Mouse (Mus musculus): ENCODE measurements around the gene Cnn3. TPM values are rescaled to one million over a fixed set of nuclear protein-coding genes. Genes with fewer than 3 reads are reported as not detected.

Cnn3 gene
- 100 to 1,000 TPM in 2 of 4 experiments, 10 to 100 TPM in 2; 93.0 to 179 (median 135) TPM for total RNA-seq (2022)

GRCm38 (mm10) chr3:121425861-121426620 is at the start of gene Cnn3:
Cnn3 (plus strand) TSS chr3:121426497.
- DNase-seq (ENCODE audit: low spot score in 2 of 2): peak; percentile 75 to 82

- no peak for DNase-seq (ENCODE audit: low spot score in 2 of 2)
Observed at GRCm38 (mm10) chr3:121378708-121379612, 47.3 kb upstream of the Cnn3 start.

- no peak for DNase-seq (ENCODE audit: low spot score in 2 of 2)
Observed at GRCm38 (mm10) chr3:121379699-121380098, 46.6 kb upstream of the Cnn3 start.

- DNase-seq (ENCODE audit: low spot score in 2 of 2): no peak
Observed at GRCm38 (mm10) chr3:121387471-121388009, 38.8 kb upstream of the Cnn3 start.

GRCm38 (mm10) chr3:121389366-121389765 is 36.9 kb upstream of the Cnn3 start:
- DNase-seq (ENCODE audit: low spot score in 2 of 2): no peak

GRCm38 (mm10) chr3:121389860-121390530 is 36.3 kb upstream of the Cnn3 start:
- DNase-seq (ENCODE audit: low spot score in 2 of 2): no peak

- no peak for DNase-seq (ENCODE audit: low spot score in 2 of 2)
Observed at GRCm38 (mm10) chr3:121390724-121391123, 35.6 kb upstream of the Cnn3 start.

- no peak for DNase-seq (ENCODE audit: low spot score in 2 of 2)
Observed at GRCm38 (mm10) chr3:121395588-121396295, 30.6 kb upstream of the Cnn3 start.

- DNase-seq (ENCODE audit: low spot score in 2 of 2): no peak
Observed at GRCm38 (mm10) chr3:121396561-121396960, 29.7 kb upstream of the Cnn3 start.

GRCm38 (mm10) chr3:121397007-121397406 is 29.3 kb upstream of the Cnn3 start:
- DNase-seq (ENCODE audit: low spot score in 2 of 2): no peak

GRCm38 (mm10) chr3:121401384-121401783 is 24.9 kb upstream of the Cnn3 start:
- DNase-seq (ENCODE audit: low spot score in 2 of 2): no peak

GRCm38 (mm10) chr3:121402096-121402495 is 24.2 kb upstream of the Cnn3 start:
- DNase-seq (ENCODE audit: low spot score in 2 of 2): no peak

GRCm38 (mm10) chr3:121403449-121403848 is 22.8 kb upstream of the Cnn3 start:
- DNase-seq (ENCODE audit: low spot score in 2 of 2): no peak

- DNase-seq (ENCODE audit: low spot score in 2 of 2): no peak
Observed at GRCm38 (mm10) chr3:121405101-121405500, 21.2 kb upstream of the Cnn3 start.

GRCm38 (mm10) chr3:121407417-121407816 is 18.9 kb upstream of the Cnn3 start:
- no peak for DNase-seq (ENCODE audit: low spot score in 2 of 2)

GRCm38 (mm10) chr3:121408386-121408785 is 17.9 kb upstream of the Cnn3 start:
- no peak for DNase-seq (ENCODE audit: low spot score in 2 of 2)

GRCm38 (mm10) chr3:121411450-121411849 is 14.8 kb upstream of the Cnn3 start:
- no peak for DNase-seq (ENCODE audit: low spot score in 2 of 2)

GRCm38 (mm10) chr3:121416171-121417154 is 9.8 kb upstream of the Cnn3 start:
- no peak for DNase-seq (ENCODE audit: low spot score in 2 of 2)

GRCm38 (mm10) chr3:121417379-121418250 is 8.7 kb upstream of the Cnn3 start:
- no peak for DNase-seq (ENCODE audit: low spot score in 2 of 2)
